Mouse (Mus musculus): ENCODE data around the gene Kcnf1. TPM values are rescaled to one million over a fixed set of nuclear protein-coding genes. Genes with fewer than 3 reads are reported as not detected.

Gene Kcnf1
- total RNA-seq, 1 experiment: 1.2 TPM

DNA sequence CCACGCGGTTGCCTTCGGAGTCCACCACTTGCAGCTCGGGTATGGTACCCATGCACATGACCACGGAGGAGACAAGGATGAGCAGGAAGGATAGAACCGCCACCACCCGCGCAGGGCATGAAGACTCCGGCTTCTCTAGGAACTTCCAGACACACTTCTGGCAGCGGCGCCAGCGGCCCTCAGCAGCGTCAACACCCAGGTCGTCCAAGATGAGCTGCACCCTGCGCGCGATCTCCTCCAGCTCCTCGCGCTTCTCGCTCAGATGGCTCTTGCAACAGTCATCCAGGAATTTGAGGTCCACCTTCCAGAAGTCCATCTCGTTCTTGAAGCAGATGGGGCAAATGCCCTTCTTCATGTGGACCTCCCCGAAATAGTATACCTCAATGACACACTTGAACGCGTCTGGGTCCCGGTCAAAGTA is 1.1 kb downstream of the Kcnf1 start:
- no peak for DNase-seq (ENCODE audit: low read depth, low spot score)
- Histone ChIP-seq H3K9me3 (ENCODE audit: control insufficient read depth, insufficient read depth, low read depth, low read length) (no peaks in the 10 kb centered on the region), H3K4me1 (ENCODE audit: control insufficient read depth in 2 of 2, insufficient read depth in 2 of 2, low read length in 2 of 2, poor library complexity in 1 of 2) (peaks cover 0 to 8% of the 10 kb centered on the region in 2 experiments; a peak in 2 of 4 replicates), H3K9ac (ENCODE audit: insufficient read depth, low read depth, low read length, poor library complexity, severe bottlenecking) (peak overlapping the region; percentile 39; the same call in 1 of the 2 replicates), H3K4me3 (ENCODE audit: insufficient read depth in 1 of 2, low read depth in 1 of 2, low read length in 2 of 2, poor library complexity in 1 of 2, severe bottlenecking in 1 of 2) (peak overlapping the region; percentile 43 to 58), H3K36me3 (ENCODE audit: control insufficient read depth, insufficient read depth, low read length, poor library complexity, severe bottlenecking) (no peaks in the 10 kb centered on the region), H3K27ac (ENCODE audit: insufficient read depth, low read depth, low read length, poor library complexity, severe bottlenecking) (no peak overlapping the region)
- no peak for TF ChIP-seq CHD2 (IDR thresholded peaks at IDR 0.05; ENCODE audit: low read depth, low read length)
- in situ Hi-C loops (cut with MboI; ENCODE audit: low sequenced_read_pairs in 2 of 2, unreplicated experiment in 2 of 2): loop anchor here in 1 of 2 experiments (25.0 kb wide), 1 partner anchor 88 kb away; no protein-coding TSS in a partner anchor

DNA sequence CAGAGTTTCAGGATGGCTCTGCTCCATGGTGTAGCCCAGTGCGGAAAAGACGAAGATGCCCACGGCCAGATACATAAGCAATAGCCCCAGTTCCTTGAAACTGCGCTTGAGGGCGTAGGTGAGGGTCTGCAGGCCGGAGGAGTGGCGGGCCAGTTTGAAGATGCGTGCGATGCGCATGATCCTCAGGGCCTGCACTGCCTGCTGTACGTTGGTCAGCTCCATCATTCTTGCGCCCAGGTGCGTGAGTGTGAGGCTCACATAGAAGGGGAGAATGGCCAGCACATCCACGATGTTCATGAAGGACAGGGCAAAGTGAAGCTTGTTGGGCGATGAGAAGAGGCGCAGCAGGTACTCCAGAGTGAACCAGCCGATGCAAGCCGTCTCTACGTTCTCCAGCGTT is 1.6 kb downstream of the Kcnf1 start:
- no peak for DNase-seq (ENCODE audit: low read depth, low spot score)
- no peak overlapping the region for H3K27ac ChIP-seq (ENCODE audit: insufficient read depth, low read depth, low read length, poor library complexity, severe bottlenecking)
- TF ChIP-seq ZC3H11A (IDR thresholded peaks at IDR 0.05; ENCODE audit: borderline replicate concordance, low read depth, low read length) (no peak), CHD2 (IDR thresholded peaks at IDR 0.05; ENCODE audit: low read depth, low read length) (no peak), HCFC1 (IDR thresholded peaks at IDR 0.05; ENCODE audit: borderline replicate concordance, insufficient read depth, low read length) (no peak), MAFK (IDR thresholded peaks at IDR 0.05; ENCODE audit: insufficient read depth, low read depth, low read length) (no peak), ZNF384 (IDR thresholded peaks at IDR 0.05; ENCODE audit: low read depth, low read length) (no peak)
- H3K4me1 ChIP-seq (ENCODE audit: control insufficient read depth in 2 of 2, insufficient read depth in 2 of 2, low read length in 2 of 2, poor library complexity in 1 of 2): peaks cover 0 to 8% of the 10 kb centered on the region in 2 experiments; a peak in 2 of 4 replicates
- no peaks in the 10 kb centered on the region for H3K36me3 ChIP-seq (ENCODE audit: control insufficient read depth, insufficient read depth, low read length, poor library complexity, severe bottlenecking)
- H3K9ac ChIP-seq (ENCODE audit: insufficient read depth, low read depth, low read length, poor library complexity, severe bottlenecking): no peak overlapping the region
- peak overlapping the region in 1 of 2 experiments; percentile 58; a peak in 2 of 4 replicates for H3K4me3 ChIP-seq (ENCODE audit: insufficient read depth in 1 of 2, low read depth in 1 of 2, low read length in 2 of 2, poor library complexity in 1 of 2, severe bottlenecking in 1 of 2)
- in situ Hi-C loops (cut with MboI; ENCODE audit: low sequenced_read_pairs in 2 of 2, unreplicated experiment in 2 of 2): loop anchor here in 1 of 2 experiments (25.0 kb wide), 1 partner anchor 88 kb away; no protein-coding TSS in a partner anchor
- no peaks in the 10 kb centered on the region for H3K9me3 ChIP-seq (ENCODE audit: control insufficient read depth, insufficient read depth, low read depth, low read length)

GRCm38 (mm10) chr12:17174134-17174893 is 2.4 kb downstream of the Kcnf1 start:
- in situ Hi-C loops (cut with MboI; ENCODE audit: low sequenced_read_pairs in 2 of 2, unreplicated experiment in 2 of 2): no loop called here
- Histone ChIP-seq H3K9ac (ENCODE audit: insufficient read depth, low read depth, low read length, poor library complexity, severe bottlenecking) (no peak overlapping the region), H3K9me3 (ENCODE audit: control insufficient read depth, insufficient read depth, low read depth, low read length) (no peaks in the 10 kb centered on the region), H3K27ac (ENCODE audit: insufficient read depth, low read depth, low read length, poor library complexity, severe bottlenecking) (no peak overlapping the region), H3K4me1 (ENCODE audit: control insufficient read depth in 2 of 2, insufficient read depth in 2 of 2, low read length in 2 of 2, poor library complexity in 1 of 2) (peaks cover 0 to 8% of the 10 kb centered on the region in 2 experiments; a peak in 2 of 4 replicates), H3K36me3 (ENCODE audit: control insufficient read depth, insufficient read depth, low read length, poor library complexity, severe bottlenecking) (no peaks in the 10 kb centered on the region), H3K4me3 (ENCODE audit: insufficient read depth in 1 of 2, low read depth in 1 of 2, low read length in 2 of 2, poor library complexity in 1 of 2, severe bottlenecking in 1 of 2) (no peak overlapping the region)
- DNase-seq (ENCODE audit: low read depth, low spot score): no peak
- TF ChIP-seq HCFC1 (IDR thresholded peaks at IDR 0.05; ENCODE audit: borderline replicate concordance, insufficient read depth, low read length) (no peak), ZC3H11A (IDR thresholded peaks at IDR 0.05; ENCODE audit: borderline replicate concordance, low read depth, low read length) (no peak), CHD2 (IDR thresholded peaks at IDR 0.05; ENCODE audit: low read depth, low read length) (no peak), MAFK (IDR thresholded peaks at IDR 0.05; ENCODE audit: insufficient read depth, low read depth, low read length) (no peak), ZNF384 (IDR thresholded peaks at IDR 0.05; ENCODE audit: low read depth, low read length) (no peak)

DNA sequence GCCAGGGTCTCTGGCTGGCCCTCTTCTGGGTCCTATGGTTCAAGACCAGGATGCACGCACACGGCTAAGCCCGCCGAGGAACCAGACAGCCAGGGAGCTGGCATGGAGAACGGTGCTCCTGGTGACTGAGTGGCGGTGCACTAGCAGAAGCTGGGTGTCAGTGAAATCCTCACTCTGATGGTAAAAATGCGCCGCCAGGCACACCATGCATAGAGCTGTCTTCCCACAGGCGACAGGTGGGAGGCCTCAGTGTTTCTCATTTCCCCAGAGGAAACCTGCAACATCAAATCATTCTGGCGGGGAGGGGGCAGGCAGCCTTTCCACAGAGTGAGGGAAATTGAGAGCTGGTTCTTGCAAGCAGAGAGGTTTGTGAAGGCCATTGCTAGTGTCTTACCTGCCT is 6.3 kb downstream of the Kcnf1 start:
- DNase-seq (ENCODE audit: low read depth, low spot score): no peak
- in situ Hi-C loops (cut with MboI; ENCODE audit: low sequenced_read_pairs in 2 of 2, unreplicated experiment in 2 of 2): no loop called here

More for the DNA sequence above, 6.3 kb downstream of the Kcnf1 start:
- H3K9ac ChIP-seq (ENCODE audit: insufficient read depth, low read depth, low read length, poor library complexity, severe bottlenecking): no peak overlapping the region
- H3K9me3 ChIP-seq (ENCODE audit: control insufficient read depth, insufficient read depth, low read depth, low read length): no peaks in the 10 kb centered on the region
- H3K36me3 ChIP-seq (ENCODE audit: control insufficient read depth, insufficient read depth, low read length, poor library complexity, severe bottlenecking): no peaks in the 10 kb centered on the region
- peaks cover 0 to 4% of the 10 kb centered on the region in 2 experiments; a peak in 2 of 4 replicates for H3K4me1 ChIP-seq (ENCODE audit: control insufficient read depth in 2 of 2, insufficient read depth in 2 of 2, low read length in 2 of 2, poor library complexity in 1 of 2)
- TF ChIP-seq ZC3H11A (IDR thresholded peaks at IDR 0.05; ENCODE audit: borderline replicate concordance, low read depth, low read length) (no peak), CHD2 (IDR thresholded peaks at IDR 0.05; ENCODE audit: low read depth, low read length) (no peak), HCFC1 (IDR thresholded peaks at IDR 0.05; ENCODE audit: borderline replicate concordance, insufficient read depth, low read length) (no peak), MAFK (IDR thresholded peaks at IDR 0.05; ENCODE audit: insufficient read depth, low read depth, low read length) (no peak), ZNF384 (IDR thresholded peaks at IDR 0.05; ENCODE audit: low read depth, low read length) (no peak)
- H3K27ac ChIP-seq (ENCODE audit: insufficient read depth, low read depth, low read length, poor library complexity, severe bottlenecking): no peak overlapping the region; the same call in 1 of the 2 replicates
- H3K4me3 ChIP-seq (ENCODE audit: insufficient read depth in 1 of 2, low read depth in 1 of 2, low read length in 2 of 2, poor library complexity in 1 of 2, severe bottlenecking in 1 of 2): no peak overlapping the region

Measured in ES-E14 (cell line).